Mouse (Mus musculus) ES-E14 (cell line): ENCODE data around the gene Adora3.

Source experiments
- HCFC1 ChIP-seq: IDR thresholded peaks from 2 replicates; pipeline ENCODE4 v1.6.1; 2012; ENCODE audit warnings: low read length, inconsistent platforms, borderline replicate concordance; ENCODE audit not compliant: insufficient read depth
- MAFK ChIP-seq: IDR thresholded peaks from 2 replicates; pipeline ENCODE4 v1.6.1; 2014; ENCODE audit warnings: mild to moderate bottlenecking, low read depth, low read length, inconsistent platforms; ENCODE audit not compliant: insufficient read depth

DNA sequence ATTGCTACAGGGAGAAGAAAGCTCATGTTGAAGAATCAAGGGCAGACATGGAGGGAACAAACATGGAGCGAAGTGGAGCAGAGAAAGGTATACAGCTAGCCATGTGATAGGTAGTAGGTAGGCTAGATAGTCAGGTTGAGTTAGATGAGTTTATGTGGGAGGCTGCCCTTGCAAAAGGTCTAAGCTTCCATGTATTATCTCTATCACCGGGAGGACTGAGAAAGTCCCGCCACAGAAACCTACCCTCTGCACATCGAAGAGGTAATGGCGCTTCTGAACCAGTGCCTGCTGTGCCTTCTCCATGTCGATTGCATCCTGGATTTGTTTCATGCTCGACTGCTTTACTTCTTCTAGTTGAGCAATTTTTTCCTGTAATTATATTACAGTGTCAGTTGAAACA is 80.7 kb downstream of the Adora3 start:
- no peak for TF ChIP-seq MAFK
- TF ChIP-seq HCFC1, result no peak
